Comparison of ENCODE assay signal across 7 mouse cellular contexts in the genomic region with DNA sequence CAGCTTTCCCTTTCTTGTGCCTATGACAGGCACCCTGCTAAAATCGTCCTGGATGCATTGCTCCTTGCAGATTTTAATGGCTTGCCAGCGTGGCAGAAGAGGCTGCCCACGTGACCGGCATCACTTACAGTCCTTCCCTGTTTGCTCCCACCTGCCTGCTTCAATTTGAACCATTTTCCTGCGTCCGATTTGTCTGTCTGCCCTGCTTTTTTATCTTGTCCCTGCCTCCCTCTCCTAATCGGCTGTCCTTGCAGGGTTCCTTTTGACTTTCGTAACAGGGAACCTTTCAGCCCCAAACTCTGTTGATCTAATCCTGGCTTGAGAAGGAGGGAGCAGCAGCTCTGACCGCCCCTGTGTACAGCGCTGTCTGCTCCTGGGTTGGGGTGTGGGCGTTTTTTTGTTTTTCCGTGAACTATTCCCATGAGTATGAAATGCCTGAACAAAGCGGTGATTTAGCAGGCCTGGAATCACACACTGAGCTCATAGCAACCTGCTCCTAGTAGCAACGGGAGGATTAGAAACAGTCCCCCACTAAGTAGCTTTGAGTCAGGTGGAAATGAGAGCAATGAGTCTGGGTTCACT. TPM values are rescaled to one million over a fixed set of nuclear protein-coding genes. Genes with fewer than 3 reads are reported as not detected.
DNase-seq lines count a peak whose midpoint lies in the region; ATAC-seq and TF ChIP-seq lines count a peak whose summit lies in the region.

No protein-coding gene starts in this region.

- H3K36me3 ChIP-seq in ES-Bruce4 (ENCODE audit: control insufficient read depth, insufficient read depth, low read length, poor library complexity, severe bottlenecking) = no peaks in the 10 kb centered on the region
- no peaks in the 10 kb centered on the region for H3K36me3 ChIP-seq in embryonic facial prominence, embryonic 15.5 days
- no peaks in the 10 kb centered on the region for H3K36me3 ChIP-seq in hindbrain, embryonic 15.5 days

- TF ChIP-seq EP300 in ES-Bruce4 (IDR thresholded peaks at IDR 0.05; ENCODE audit: insufficient read depth, low read depth, low read length) = no peak

- no peak for TF ChIP-seq POLR2A in ES-Bruce4 (IDR thresholded peaks at IDR 0.05; ENCODE audit: insufficient read depth, low read length)

- DNase-seq in R1 (ENCODE audit: low read depth, low spot score) = peak; percentile 50
- DNase-seq in liver = peak; percentile 31
- DNase-seq in retina, embryonic 14.5 days (ENCODE audit: low spot score) = peak; percentile 63

- 0 out of 2 replicates have a peak overlapping the region, but pooled peaks have one; percentile 2 for H3K9ac ChIP-seq in ES-Bruce4 (ENCODE audit: low read depth, poor library complexity, severe bottlenecking)
- no peak overlapping the region for H3K9ac ChIP-seq in embryonic facial prominence, embryonic 15.5 days
- peak overlapping the region; percentile 26; the same call in 1 of the 2 replicates for H3K9ac ChIP-seq in hindbrain, embryonic 15.5 days

- no peak overlapping the region for H3K27ac ChIP-seq in ES-Bruce4 (ENCODE audit: insufficient read depth, low read length)
- H3K27ac ChIP-seq in embryonic facial prominence, embryonic 15.5 days (replicated peaks) = no peak overlapping the region
- H3K27ac ChIP-seq in hindbrain, embryonic 15.5 days (replicated peaks) = peak overlapping the region; percentile 64

- peak overlapping the region; percentile 53 for H3K4me2 ChIP-seq in embryonic facial prominence, embryonic 15.5 days (replicated peaks)
- peak overlapping the region; percentile 57 for H3K4me2 ChIP-seq in hindbrain, embryonic 15.5 days

- no peak for TF ChIP-seq CTCF in ES-Bruce4 (IDR thresholded peaks at IDR 0.05; ENCODE audit: low read depth, low read length)

- no peak overlapping the region; the same call in 1 of the 2 replicates for H3K4me3 ChIP-seq in ES-Bruce4 (ENCODE audit: low read depth, low read length)
- H3K4me3 ChIP-seq in embryonic facial prominence, embryonic 15.5 days (replicated peaks) = peak overlapping the region; percentile 24
- peak overlapping the region; percentile 33 for H3K4me3 ChIP-seq in hindbrain, embryonic 15.5 days

- peak; percentile 63; the same call in 1 of the 2 replicates for ATAC-seq in embryonic facial prominence, embryonic 15.5 days (ENCODE audit: insufficient number of reproducible peaks, low FRiP score, low TSS enrichment, low read depth)
- ATAC-seq in hindbrain, embryonic 15.5 days (ENCODE audit: low FRiP score, low read depth) = peak; percentile 76
- no peak for ATAC-seq in granulocyte monocyte progenitor cell, adult 5-6 weeks (replicated peaks; ENCODE audit: poor library complexity, severe bottlenecking)

- no peaks in the 10 kb centered on the region for H3K27me3 ChIP-seq in ES-Bruce4 (ENCODE audit: control insufficient read depth, insufficient read depth, low read length, poor library complexity, severe bottlenecking)
- no peaks in the 10 kb centered on the region for H3K27me3 ChIP-seq in embryonic facial prominence, embryonic 15.5 days
- H3K27me3 ChIP-seq in hindbrain, embryonic 15.5 days = no peaks in the 10 kb centered on the region

- no peaks in the 10 kb centered on the region for H3K4me1 ChIP-seq in ES-Bruce4 (ENCODE audit: control insufficient read depth, insufficient read depth, low read length)
- H3K4me1 ChIP-seq in embryonic facial prominence, embryonic 15.5 days = peaks cover 12% of the 10 kb centered on the region
- H3K4me1 ChIP-seq in hindbrain, embryonic 15.5 days (replicated peaks) = peaks cover 15% of the 10 kb centered on the region

- H3K9me3 ChIP-seq in ES-Bruce4 (replicated peaks; ENCODE audit: control insufficient read depth, insufficient read depth, low read length, poor library complexity, severe bottlenecking) = no peaks in the 10 kb centered on the region
- no peaks in the 10 kb centered on the region for H3K9me3 ChIP-seq in embryonic facial prominence, embryonic 15.5 days (replicated peaks)
- H3K9me3 ChIP-seq in hindbrain, embryonic 15.5 days = no peaks in the 10 kb centered on the region

- WGBS in embryonic facial prominence, embryonic 15.5 days = 4% methylated on average over 14 of the region's 14 CpGs
- 1% methylated on average over 14 of the region's 14 CpGs for WGBS in hindbrain, embryonic 15.5 days

RNA-seq across cellular contexts. Expression of a gene that starts 51.2 kb away (rescaled TPM):
- polyA plus RNA-seq in ES-Bruce4 (2011; ENCODE audit: insufficient read depth, insufficient read length, low read depth, missing spikeins) = 148 and 162 TPM in 2 replicates
- 22.6 and 29.0 TPM in 2 replicates for polyA plus RNA-seq in embryonic facial prominence, embryonic 15.5 days (2015; fragmentation: Nextera tagmentation; extraction: Ambion mirVana)
- polyA plus RNA-seq in hindbrain, embryonic 15.5 days (2015; fragmentation: Nextera tagmentation; extraction: Ambion mirVana) = 70.8 and 78.8 TPM in 2 replicates
- 29.9 and 54.5 TPM in 2 replicates for total RNA-seq in granulocyte monocyte progenitor cell, adult 5-6 weeks (2014; fragmentation: Nextera tagmentation)
- total RNA-seq in granulocyte monocyte progenitor cell, adult 5-6 weeks (2017) = 14.7 and 20.3 TPM in 2 replicates
